Mouse (Mus musculus) myocyte (in vitro differentiated cells): ENCODE measurements around the gene Ptpn22. TPM values are rescaled to one million over a fixed set of nuclear protein-coding genes. Genes with fewer than 3 reads are reported as not detected.
"Not testable (repeated sequence)": the region's sequence is repeated elsewhere in the genome, so short reads cannot be mapped to it uniquely, and the experiment has no call there.

ENCODE experiments used
- H3K27me3 ChIP-seq: one replicate; pipeline ENCODE4 v1.6.1; 2011; ENCODE audit not compliant: control insufficient read depth, insufficient read depth, insufficient read length
- H3K36me3 ChIP-seq: one replicate; pipeline ENCODE4 v1.6.1; 2011; ENCODE audit not compliant: control insufficient read depth, insufficient read depth
- H3K4me2 ChIP-seq: one replicate; pipeline ENCODE4 v1.6.1; 2011; ENCODE audit warnings: low read depth, control low read depth
- H3K4me3 ChIP-seq: one replicate; pipeline ENCODE4 v1.5.1; 2011; ENCODE audit warnings: mild to moderate bottlenecking, control low read depth, moderate library complexity
- H3K79me2 ChIP-seq: one replicate; pipeline ENCODE4 v1.6.1; 2011; ENCODE audit not compliant: control insufficient read depth, insufficient read depth
- H3ac ChIP-seq: one replicate; pipeline ENCODE4 v1.6.1; 2011; ENCODE audit not compliant: control insufficient read depth, insufficient read length
- CEBPB ChIP-seq: IDR thresholded peaks from 2 replicates; pipeline ENCODE4 v1.6.1; 2011; ENCODE audit warnings: mild to moderate bottlenecking, moderate library complexity; ENCODE audit not compliant: poor library complexity, insufficient read depth, severe bottlenecking
- E2F4 ChIP-seq: IDR thresholded peaks from one replicate; pipeline ENCODE4 v1.6.1; 2011; ENCODE audit warnings: mild to moderate bottlenecking, control low read depth, moderate library complexity; ENCODE audit not compliant: insufficient read depth
- MAX ChIP-seq: IDR thresholded peaks from one replicate; pipeline ENCODE4 v1.6.1; 2011; ENCODE audit warnings: low read depth, mild to moderate bottlenecking, control low read depth
- MYOD1 ChIP-seq, 3 experiments: IDR thresholded peaks; one replicate each; pipeline ENCODE4 v1.6.1; 2011; ENCODE audit warnings: control low read depth in 2 of 3, low read depth in 2 of 3, mild to moderate bottlenecking in 2 of 3, moderate library complexity in 1 of 3; ENCODE audit not compliant: insufficient read length in 2 of 3, control insufficient read depth in 1 of 3
- MYOG ChIP-seq, 3 experiments: IDR thresholded peaks; one replicate each; pipeline ENCODE4 v1.6.1; 2011; ENCODE audit warnings: control low read depth in 2 of 3, low read depth in 2 of 3, mild to moderate bottlenecking in 2 of 3; ENCODE audit not compliant: insufficient read length in 2 of 3, control insufficient read depth in 1 of 3, insufficient read depth in 1 of 3
- POLR2A ChIP-seq: IDR thresholded peaks from one replicate; pipeline ENCODE4 v1.6.1; 2011; ENCODE audit warnings: low read depth, mild to moderate bottlenecking, control low read depth, moderate library complexity; ENCODE audit not compliant: insufficient read length
- POLR2AphosphoS2 ChIP-seq: IDR thresholded peaks from one replicate; pipeline ENCODE4 v1.6.1; 2011; ENCODE audit warnings: low read depth, control low read depth; ENCODE audit not compliant: insufficient read length
- REST ChIP-seq: IDR thresholded peaks from one replicate; pipeline ENCODE4 v1.6.1; 2011; ENCODE audit warnings: mild to moderate bottlenecking, control low read depth, moderate library complexity; ENCODE audit not compliant: insufficient read depth, insufficient read length
- SRF ChIP-seq: IDR thresholded peaks from one replicate; pipeline ENCODE4 v1.6.1; 2011; ENCODE audit warnings: low read depth; ENCODE audit not compliant: control insufficient read depth, insufficient read length
- TCF12 ChIP-seq: IDR thresholded peaks from one replicate; pipeline ENCODE4 v1.6.1; 2011; ENCODE audit warnings: mild to moderate bottlenecking, control low read depth; ENCODE audit not compliant: poor library complexity, insufficient read depth, severe bottlenecking
- TCF3 ChIP-seq: IDR thresholded peaks from one replicate; pipeline ENCODE4 v1.6.1; 2011; ENCODE audit warnings: low read depth, control low read depth; ENCODE audit not compliant: insufficient read length
- USF1 ChIP-seq: IDR thresholded peaks from one replicate; pipeline ENCODE4 v1.6.1; 2011; ENCODE audit warnings: low read depth, mild to moderate bottlenecking, control low read depth, moderate library complexity
- polyA plus RNA-seq: library from polyadenylated mRNA; unstranded; fragments of >200 nt; fragmentation: generic; extraction: Trizol; gene quantifications from one replicate; pipeline ENCODE4 v1.2.1, GENCODE M21; 2012; ENCODE audit warnings: missing spikeins

Gene Ptpn22
- polyA plus RNA-seq, 1 experiment, result 5.3 TPM

DNA sequence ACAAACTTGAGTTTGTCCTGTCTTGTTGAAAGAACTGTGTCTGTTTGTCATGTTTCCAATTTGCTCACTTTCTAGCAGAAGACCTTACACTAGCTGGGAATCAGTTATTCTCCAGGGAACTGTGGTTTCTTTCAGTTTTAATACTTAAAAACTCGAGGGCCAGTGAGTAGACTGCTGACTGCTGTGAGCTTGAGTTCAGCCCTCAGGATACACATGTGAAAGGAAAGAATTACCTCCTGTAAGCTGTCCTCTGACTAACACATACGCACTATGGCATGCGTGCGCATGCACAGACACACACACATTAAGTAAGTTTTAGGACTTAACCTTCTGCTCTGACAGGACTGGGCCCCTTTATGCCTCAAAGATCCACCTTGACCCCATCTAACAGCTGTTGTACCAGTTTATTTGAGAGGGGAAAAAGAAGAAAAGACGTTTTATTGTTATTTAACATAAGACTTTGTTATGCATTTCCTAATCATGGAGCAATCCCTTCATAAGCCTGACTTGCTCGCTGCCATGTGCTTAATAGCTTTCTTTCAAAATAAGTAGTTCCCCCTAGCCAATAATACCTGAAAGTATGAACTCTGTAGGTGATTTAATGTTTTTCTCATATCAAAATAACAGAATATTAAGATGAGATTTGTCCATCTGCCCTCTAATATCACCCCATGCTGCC is 24.2 kb upstream of the Ptpn22 start:
- H3ac ChIP-seq, result no peak overlapping the region
- H3K4me2 ChIP-seq, result no peak overlapping the region
- H3K79me2 ChIP-seq, result no peaks in the 10 kb centered on the region
- no peaks in the 10 kb centered on the region for H3K27me3 ChIP-seq
- H3K36me3 ChIP-seq, result no peaks in the 10 kb centered on the region
- TF ChIP-seq MYOD1 (IDR thresholded peaks at IDR 0.05; ENCODE audit: control insufficient read depth in 1 of 3, insufficient read length in 2 of 3, low read depth in 2 of 3) (no peak), MAX (no peak), POLR2AphosphoS2 (no peak), E2F4 (no peak), TCF3 (no peak), USF1 (no peak), SRF (no peak), POLR2A (no peak), MYOG (IDR thresholded peaks at IDR 0.05; ENCODE audit: control insufficient read depth in 1 of 3, insufficient read depth in 1 of 3, insufficient read length in 2 of 3, low read depth in 2 of 3) (no peak), REST (no peak), TCF12 (no peak), CEBPB (no peak)
- no peak overlapping the region for H3K4me3 ChIP-seq

DNA sequence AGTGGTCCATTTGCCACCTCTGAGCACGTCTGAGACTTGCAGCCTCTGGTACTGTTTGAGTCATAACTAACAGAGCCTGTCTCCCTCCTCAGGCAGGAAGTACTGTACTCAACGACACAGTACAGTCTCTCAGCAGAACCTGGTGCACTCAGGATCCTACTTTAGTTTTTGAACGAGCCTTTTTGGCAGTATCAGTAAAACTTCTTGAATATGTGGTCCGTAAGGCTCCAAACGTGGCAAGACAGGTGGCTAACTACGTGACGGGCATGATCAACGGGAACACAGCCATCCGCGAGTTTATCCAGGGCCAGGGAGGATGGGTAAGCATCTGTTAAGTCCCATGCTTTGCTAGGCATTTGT is 23.7 kb upstream of the Ptpn22 start:
- no peak overlapping the region for H3K4me2 ChIP-seq
- H3K4me3 ChIP-seq, result no peak overlapping the region
- H3K79me2 ChIP-seq, result no peaks in the 10 kb centered on the region
- TF ChIP-seq MYOG (IDR thresholded peaks at IDR 0.05; ENCODE audit: control insufficient read depth in 1 of 3, insufficient read depth in 1 of 3, insufficient read length in 2 of 3, low read depth in 2 of 3) (no peak), E2F4 (no peak), TCF3 (no peak), REST (no peak), MYOD1 (IDR thresholded peaks at IDR 0.05; ENCODE audit: control insufficient read depth in 1 of 3, insufficient read length in 2 of 3, low read depth in 2 of 3) (no peak), USF1 (no peak), MAX (no peak)
- no peak overlapping the region for H3ac ChIP-seq
- no peaks in the 10 kb centered on the region for H3K27me3 ChIP-seq
- H3K36me3 ChIP-seq, result no peaks in the 10 kb centered on the region

GRCm38 (mm10) chr3:103836453-103836852 is 23.1 kb upstream of the Ptpn22 start:
- Histone ChIP-seq H3K4me3 (no peak overlapping the region), H3ac (no peak overlapping the region), H3K79me2 (no peaks in the 10 kb centered on the region), H3K4me2 (no peak overlapping the region), H3K36me3 (no peaks in the 10 kb centered on the region), H3K27me3 (no peaks in the 10 kb centered on the region)
- TF ChIP-seq MAX, result no peak
- TF ChIP-seq MYOG (IDR thresholded peaks at IDR 0.05; ENCODE audit: control insufficient read depth in 1 of 3, insufficient read depth in 1 of 3, insufficient read length in 2 of 3, low read depth in 2 of 3), result no peak
- TF ChIP-seq TCF12, result no peak
- TF ChIP-seq REST, result no peak
- TF ChIP-seq E2F4, result no peak
- TF ChIP-seq TCF3, result no peak
- TF ChIP-seq POLR2A, result no peak
- TF ChIP-seq CEBPB, result no peak
- no peak for TF ChIP-seq SRF
- TF ChIP-seq POLR2AphosphoS2, result no peak
- TF ChIP-seq MYOD1 (IDR thresholded peaks at IDR 0.05; ENCODE audit: control insufficient read depth in 1 of 3, insufficient read length in 2 of 3, low read depth in 2 of 3), result no peak
- TF ChIP-seq USF1, result no peak

GRCm38 (mm10) chr3:103839711-103840110 is 19.9 kb upstream of the Ptpn22 start:
- Histone ChIP-seq H3K27me3 (no peaks in the 10 kb centered on the region), H3K36me3 (no peaks in the 10 kb centered on the region), H3K79me2 (no peaks in the 10 kb centered on the region), H3K4me3 (no peak overlapping the region), H3ac (no peak overlapping the region), H3K4me2 (no peak overlapping the region)
- TF ChIP-seq CEBPB, result no peak
- TF ChIP-seq MAX, result no peak
- TF ChIP-seq E2F4, result no peak
- no peak for TF ChIP-seq MYOG (IDR thresholded peaks at IDR 0.05; ENCODE audit: control insufficient read depth in 1 of 3, insufficient read depth in 1 of 3, insufficient read length in 2 of 3, low read depth in 2 of 3)
- TF ChIP-seq POLR2AphosphoS2, result no peak

DNA sequence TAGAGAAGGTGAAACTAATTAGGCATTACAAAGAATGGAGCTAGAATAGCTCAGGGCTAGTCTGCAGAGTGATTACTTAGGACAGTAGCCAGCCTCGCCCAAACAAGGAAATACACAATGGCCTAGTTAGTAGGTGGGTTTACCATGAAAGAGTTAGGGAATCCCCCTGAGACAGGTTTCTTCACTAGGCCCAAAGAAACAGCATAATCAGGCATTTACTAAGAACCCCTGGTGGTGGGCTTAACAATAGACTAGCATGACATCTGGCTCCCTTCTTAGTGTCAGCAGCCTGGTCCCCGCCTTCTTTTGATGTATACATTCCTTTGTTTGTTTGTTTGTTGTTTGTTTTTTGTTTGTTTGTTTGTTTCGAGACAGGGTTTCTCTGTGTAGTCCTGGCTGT is 19.4 kb upstream of the Ptpn22 start:
- not testable (repeated sequence) for H3ac ChIP-seq, H3K4me2 ChIP-seq, H3K36me3 ChIP-seq, H3K4me3 ChIP-seq, H3K27me3 ChIP-seq, H3K79me2 ChIP-seq

- not testable (repeated sequence) for H3K4me2 ChIP-seq, H3K4me3 ChIP-seq, H3K36me3 ChIP-seq, H3K27me3 ChIP-seq, H3ac ChIP-seq, H3K79me2 ChIP-seq
Measured at GRCm38 (mm10) chr3:103840946-103841345, 18.6 kb upstream of the Ptpn22 start.
